Mouse (Mus musculus) embryonic facial prominence, embryonic 14.5 days (tissue): ENCODE measurements at regions not wholly inside any gene's neighbourhood (a gene's known extent, or its start where the extent isn't known, plus 50 kb on each side); places are given as distances from the start of the nearest gene placed in this dataset.

Experiments
- ATAC-seq: fragments of 200-750 bp; cut with Nextera tagmentation; 2 replicates; pipeline ENCODE4 v1.8.0; 2017; ENCODE audit warnings: low read depth, moderate number of reproducible peaks, moderate TSS enrichment
- DNase-seq: peaks from one replicate; pipeline ENCODE4 v3.0.0-alpha.2; 2015; ENCODE audit warnings: low spot score
- H3K27ac ChIP-seq: fragments of 300-500 bp; sonication (generic); replicated peaks from 2 replicates; pipeline ENCODE4 v1.5.1; 2014; ENCODE audit warnings: low read depth, mild to moderate bottlenecking, low read length, moderate library complexity
- H3K27me3 ChIP-seq: fragments of 300-500 bp; sonication (generic); replicated peaks from 2 replicates; pipeline ENCODE4 v1.6.1; 2014; ENCODE audit warnings: low read length; ENCODE audit not compliant: control insufficient read depth, insufficient read depth
- H3K36me3 ChIP-seq: fragments of 300-500 bp; sonication (generic); 2 replicates; pipeline ENCODE4 v1.6.1; 2014; ENCODE audit warnings: low read length, mixed read lengths; ENCODE audit not compliant: control insufficient read depth, insufficient read depth
- H3K4me1 ChIP-seq: fragments of 300-500 bp; sonication (generic); 2 replicates; pipeline ENCODE4 v1.6.1; 2014; ENCODE audit warnings: antibody characterized with exemption, low read length; ENCODE audit not compliant: control insufficient read depth, insufficient read depth
- H3K4me2 ChIP-seq: fragments of 300-500 bp; sonication (generic); 2 replicates; pipeline ENCODE4 v1.6.1; 2014; ENCODE audit warnings: low read depth, mild to moderate bottlenecking, low read length, moderate library complexity, mixed read lengths
- H3K4me3 ChIP-seq: fragments of 300-500 bp; sonication (generic); 2 replicates; pipeline ENCODE4 v1.5.1; 2014; ENCODE audit warnings: low read depth, mild to moderate bottlenecking, low read length
- H3K9ac ChIP-seq: fragments of 300-500 bp; sonication (generic); 2 replicates; pipeline ENCODE4 v1.6.1; 2014; ENCODE audit warnings: low read depth, mild to moderate bottlenecking, low read length, moderate library complexity, mixed read lengths
- H3K9me3 ChIP-seq: fragments of 300-500 bp; sonication (generic); 2 replicates; pipeline ENCODE4 v1.6.1; 2016; ENCODE audit warnings: low read length; ENCODE audit not compliant: control insufficient read depth
- WGBS: fragments of 180-500 bp; shearing (Covaris S2); extraction: QIAGEN DNeasy Blood & Tissue Kit; methylation state at CpG from one replicate; pipeline ENCODE4 v1.1.7; 2014; 5-methylcytosine and 5-hydroxymethylcytosine counted together

- H3K36me3 ChIP-seq = no peaks in the 10 kb centered on the region
- H3K27ac ChIP-seq = no peak overlapping the region
- H3K9ac ChIP-seq = no peak overlapping the region
- H3K27me3 ChIP-seq = no peaks in the 10 kb centered on the region
- no peak overlapping the region for H3K4me3 ChIP-seq
- H3K9me3 ChIP-seq = no peaks in the 10 kb centered on the region
- DNase-seq (no peak), ATAC-seq (no peak)
- 0 out of 2 replicates have a peak, but pooled peaks cover 2% of the 10 kb centered on the region for H3K4me1 ChIP-seq
- 79% methylated on average over 3 of the region's 3 CpGs for WGBS
- H3K4me2 ChIP-seq = no peak overlapping the region
These were observed 474.8 kb downstream of the Rps24 start for GRCm38 (mm10) chr14:24961721-24962120.

GRCm38 (mm10) chr14:24969584-24969983, 482.7 kb downstream of the Rps24 start:
- Histone ChIP-seq H3K4me2 (no peak overlapping the region), H3K27ac (no peak overlapping the region), H3K4me1 (no peaks in the 10 kb centered on the region), H3K4me3 (no peak overlapping the region), H3K36me3 (no peaks in the 10 kb centered on the region), H3K9me3 (no peaks in the 10 kb centered on the region), H3K9ac (no peak overlapping the region), H3K27me3 (no peaks in the 10 kb centered on the region)
- 53% methylated on average over 2 of the region's 2 CpGs for WGBS
- DNase-seq = no peak
- ATAC-seq = no peak

- no peaks in the 10 kb centered on the region for H3K9me3 ChIP-seq
- DNase-seq (no peak), ATAC-seq (no peak)
- H3K9ac ChIP-seq = no peak overlapping the region
- WGBS = 92% methylated on average over 7 of the region's 7 CpGs
- no peaks in the 10 kb centered on the region for H3K4me1 ChIP-seq
- H3K27me3 ChIP-seq = no peaks in the 10 kb centered on the region
- no peak overlapping the region for H3K4me2 ChIP-seq
- H3K27ac ChIP-seq = no peak overlapping the region
- no peak overlapping the region for H3K4me3 ChIP-seq
- no peaks in the 10 kb centered on the region for H3K36me3 ChIP-seq
These were observed 485.4 kb downstream of the Rps24 start for GRCm38 (mm10) chr14:24972357-24972756.

GRCm38 (mm10) chr14:24973039-24973438, 485.9 kb upstream of the Zmiz1 start:
- WGBS = 83% methylated on average over 4 of the region's 4 CpGs

GRCm38 (mm10) chr14:24973591-24973990, 485.4 kb upstream of the Zmiz1 start:
- ATAC-seq (no peak), DNase-seq (no peak)
- Histone ChIP-seq H3K4me2 (no peak overlapping the region), H3K9me3 (no peaks in the 10 kb centered on the region), H3K27me3 (no peaks in the 10 kb centered on the region), H3K4me1 (no peaks in the 10 kb centered on the region), H3K27ac (no peak overlapping the region), H3K4me3 (no peak overlapping the region), H3K36me3 (no peaks in the 10 kb centered on the region), H3K9ac (no peak overlapping the region)
- 53% methylated on average over 4 of the region's 4 CpGs for WGBS

More at GRCm38 (mm10) chr14:24973039-24973438, 485.9 kb upstream of the Zmiz1 start:
- H3K27ac ChIP-seq = no peak overlapping the region
- no peaks in the 10 kb centered on the region for H3K27me3 ChIP-seq
- no peak overlapping the region for H3K4me3 ChIP-seq
- no peak for ATAC-seq
- H3K9me3 ChIP-seq = no peaks in the 10 kb centered on the region
- H3K4me2 ChIP-seq = no peak overlapping the region
- H3K4me1 ChIP-seq = no peaks in the 10 kb centered on the region
- DNase-seq = no peak
- H3K9ac ChIP-seq = no peak overlapping the region
- H3K36me3 ChIP-seq = no peaks in the 10 kb centered on the region

GRCm38 (mm10) chr14:24982489-24982888, 476.5 kb upstream of the Zmiz1 start:
- Histone ChIP-seq H3K4me2 (no peak overlapping the region), H3K27me3 (no peaks in the 10 kb centered on the region), H3K9me3 (no peaks in the 10 kb centered on the region), H3K4me1 (no peaks in the 10 kb centered on the region), H3K36me3 (no peaks in the 10 kb centered on the region), H3K9ac (no peak overlapping the region), H3K27ac (no peak overlapping the region), H3K4me3 (no peak overlapping the region)
- 78% methylated on average over 8 of the region's 8 CpGs for WGBS
- ATAC-seq = no peak
- no peak for DNase-seq

GRCm38 (mm10) chr14:24983279-24983678, 475.7 kb upstream of the Zmiz1 start:
- no peak for ATAC-seq
- Histone ChIP-seq H3K27ac (no peak overlapping the region), H3K9ac (no peak overlapping the region), H3K36me3 (no peaks in the 10 kb centered on the region), H3K27me3 (no peaks in the 10 kb centered on the region), H3K9me3 (no peaks in the 10 kb centered on the region), H3K4me3 (no peak overlapping the region), H3K4me2 (no peak overlapping the region), H3K4me1 (no peaks in the 10 kb centered on the region)
- no peak for DNase-seq

GRCm38 (mm10) chr14:24985806-24986359, 473.1 kb upstream of the Zmiz1 start:
- 51% methylated on average over 6 of the region's 6 CpGs for WGBS
- Histone ChIP-seq H3K4me1 (no peaks in the 10 kb centered on the region), H3K27me3 (no peaks in the 10 kb centered on the region), H3K4me3 (no peak overlapping the region), H3K9me3 (no peaks in the 10 kb centered on the region), H3K36me3 (no peaks in the 10 kb centered on the region), H3K27ac (no peak overlapping the region), H3K4me2 (no peak overlapping the region), H3K9ac (no peak overlapping the region)
- ATAC-seq = no peak
- DNase-seq = no peak

- no peak for ATAC-seq
- no peak for DNase-seq
- Histone ChIP-seq H3K27me3 (no peaks in the 10 kb centered on the region), H3K27ac (no peak overlapping the region), H3K4me1 (no peaks in the 10 kb centered on the region), H3K36me3 (no peaks in the 10 kb centered on the region), H3K4me3 (no peak overlapping the region), H3K9ac (no peak overlapping the region), H3K9me3 (no peaks in the 10 kb centered on the region), H3K4me2 (no peak overlapping the region)
- 67% methylated on average over 4 of the region's 4 CpGs for WGBS
These were observed 472.6 kb upstream of the Zmiz1 start for GRCm38 (mm10) chr14:24986404-24986803.
